Mouse (Mus musculus) G1E (cell line): ENCODE data around the gene Rnf24. TPM values are rescaled to one million over a fixed set of nuclear protein-coding genes. Genes with fewer than 3 reads are reported as not detected.

Source experiments
- ATAC-seq: 2 replicates; pipeline ENCODE4 v1.8.0; 2016; ENCODE audit warnings: mild to moderate bottlenecking; ENCODE audit not compliant: insufficient number of reproducible peaks, poor library complexity, low FRiP score, severe bottlenecking; ENCODE audit errors: extremely low read depth
- DNase-seq: peaks from one replicate; pipeline ENCODE4 v3.0.0; 2012; ENCODE audit warnings: low spot score
- H3K27me3 ChIP-seq: 2 replicates; pipeline ENCODE4 v1.6.1; 2012; ENCODE audit warnings: mild to moderate bottlenecking, low read length, inconsistent platforms; ENCODE audit not compliant: insufficient read depth
- H3K36me3 ChIP-seq: replicated peaks from 2 replicates; pipeline ENCODE3; 2012; ENCODE audit warnings: mild to moderate bottlenecking, inconsistent platforms
- H3K4me1 ChIP-seq: 2 replicates; pipeline ENCODE4 v1.6.1; 2012; ENCODE audit warnings: low read depth, low read length, inconsistent platforms, mixed read lengths; ENCODE audit not compliant: insufficient read depth
- H3K4me3 ChIP-seq: 2 replicates; pipeline ENCODE4 v1.5.1; 2012; ENCODE audit warnings: low read depth, mild to moderate bottlenecking, inconsistent platforms, low read length, moderate library complexity, mixed read lengths
- H3K9me3 ChIP-seq: replicated peaks from 2 replicates; pipeline ENCODE4 v1.6.1; 2012; ENCODE audit warnings: inconsistent platforms
- CTCF ChIP-seq: IDR thresholded peaks from 2 replicates; pipeline ENCODE4 v1.5.1; 2012; ENCODE audit warnings: low read depth, low read length, inconsistent platforms, mixed read lengths
- GATA1 ChIP-seq: IDR thresholded peaks from 2 replicates; pipeline ENCODE4 v1.6.1; 2012; ENCODE audit warnings: borderline replicate concordance, low read length, inconsistent platforms, mixed read lengths
- GATA2 ChIP-seq: IDR thresholded peaks from 2 replicates; pipeline ENCODE4 v1.6.1; 2012; ENCODE audit warnings: low read depth, low read length, inconsistent platforms, borderline replicate concordance
- POLR2AphosphoS5 ChIP-seq: IDR thresholded peaks from 2 replicates; pipeline ENCODE4 v1.6.1; 2012; ENCODE audit warnings: low read depth, low read length, inconsistent platforms; ENCODE audit not compliant: insufficient replicate concordance
- TAL1 ChIP-seq: conservative IDR thresholded peaks from 2 replicates; pipeline ENCODE4 v1.6.1; 2012; ENCODE audit warnings: low read depth, low read length, inconsistent platforms, mixed read lengths
- polyA plus RNA-seq: library from polyadenylated mRNA; stranded (reverse); fragments of >175 nt; gene quantifications from 2 replicates; pipeline ENCODE4 v1.2.3, GENCODE M21; 2012
- total RNA-seq, 2 experiments: library from RNA; stranded (forward) in 1 of 2; stranded (reverse) in 1 of 2; fragments of 200-1000 nt in 1 of 2; fragments of >200 nt in 1 of 2; fragmentation: Nextera tagmentation in 1 of 2; gene quantifications; 2 replicates each; pipeline ENCODE4 v1.2.3; 2014 to 2017

Gene Rnf24
- total and polyA plus RNA-seq, 3 experiments = 0.44 to 1.8 (median 1.2) TPM

GRCm38 (mm10) chr2:131370828-131371227, 18.1 kb upstream of the Rnf24 start:
- ATAC-seq (no peak), DNase-seq (no peak)
- Histone ChIP-seq H3K9me3 (no peaks in the 10 kb centered on the region), H3K4me3 (no peak overlapping the region), H3K27me3 (peaks cover 10% of the 10 kb centered on the region; the same call in 1 of the 2 replicates), H3K4me1 (no peaks in the 10 kb centered on the region), H3K36me3 (no peaks in the 10 kb centered on the region)
- TF ChIP-seq GATA2 = no peak
- TF ChIP-seq TAL1 = no peak
- no peak for TF ChIP-seq CTCF
- no peak for TF ChIP-seq POLR2AphosphoS5
- TF ChIP-seq GATA1 = no peak

DNA sequence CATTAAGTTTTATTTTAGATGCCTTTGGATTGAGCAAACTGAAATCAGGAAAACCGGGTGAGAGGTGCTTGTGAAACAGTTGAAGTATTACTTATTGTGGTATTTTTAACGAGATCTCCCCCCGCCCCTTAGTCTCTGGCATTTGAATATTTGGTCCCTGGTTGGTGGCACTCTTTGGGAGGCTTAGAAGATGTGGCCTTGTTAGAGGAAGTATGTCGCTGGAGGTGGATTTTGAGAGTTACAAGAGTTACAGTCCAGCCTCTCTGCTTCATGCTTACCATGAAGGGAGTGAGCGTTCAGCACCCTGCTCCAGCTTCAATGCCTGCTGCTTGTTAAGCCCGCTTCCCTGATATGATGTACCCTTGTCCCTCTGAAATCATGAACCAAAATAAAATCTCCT, 12.0 kb upstream of the Rnf24 start:
- H3K36me3 ChIP-seq = no peaks in the 10 kb centered on the region
- TF ChIP-seq CTCF (no peak), POLR2AphosphoS5 (no peak), GATA2 (no peak), GATA1 (no peak), TAL1 (no peak)
- no peaks in the 10 kb centered on the region for H3K4me1 ChIP-seq
- H3K9me3 ChIP-seq = no peaks in the 10 kb centered on the region
- DNase-seq (no peak), ATAC-seq (no peak)
- H3K4me3 ChIP-seq = no peak overlapping the region
- peaks cover 19% of the 10 kb centered on the region for H3K27me3 ChIP-seq

GRCm38 (mm10) chr2:131358481-131358880, 5.8 kb upstream of the Rnf24 start:
- TF ChIP-seq GATA2 = no peak
- no peak for TF ChIP-seq GATA1
- TF ChIP-seq TAL1 = no peak
- TF ChIP-seq CTCF = no peak
- no peak for TF ChIP-seq POLR2AphosphoS5
- Histone ChIP-seq H3K4me3 (no peak overlapping the region), H3K36me3 (no peaks in the 10 kb centered on the region), H3K9me3 (no peaks in the 10 kb centered on the region), H3K4me1 (peaks cover 3% of the 10 kb centered on the region), H3K27me3 (peaks cover 18% of the 10 kb centered on the region)
- DNase-seq (no peak), ATAC-seq (no peak)

DNA sequence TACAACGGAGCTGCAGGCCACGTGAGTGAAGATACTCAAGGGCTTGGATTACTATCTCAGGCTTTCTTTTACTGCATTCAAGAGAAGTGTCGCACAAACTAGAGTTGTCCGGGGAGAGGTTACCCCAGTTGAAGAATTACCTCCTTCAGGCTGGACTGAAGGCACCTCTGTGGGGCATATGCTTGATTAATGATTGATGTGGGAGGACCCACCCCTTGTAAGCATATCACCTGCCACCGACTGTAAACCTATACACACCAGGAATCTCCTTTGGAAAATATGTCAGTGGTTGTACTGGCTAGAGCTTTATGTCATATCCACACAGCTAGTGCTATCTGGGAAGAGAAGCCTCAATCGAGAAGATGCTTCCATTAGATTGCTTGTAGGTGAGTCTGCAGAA, 1.4 kb upstream of the Rnf24 start:
- H3K36me3 ChIP-seq = no peaks in the 10 kb centered on the region
- DNase-seq (no peak), ATAC-seq (no peak)
- H3K4me3 ChIP-seq = no peak overlapping the region
- H3K9me3 ChIP-seq = no peaks in the 10 kb centered on the region
- peaks cover 18% of the 10 kb centered on the region for H3K27me3 ChIP-seq
- peaks cover 16% of the 10 kb centered on the region for H3K4me1 ChIP-seq
- TF ChIP-seq GATA2 (no peak), GATA1 (no peak), TAL1 (no peak), POLR2AphosphoS5 (no peak), CTCF (no peak)

DNA sequence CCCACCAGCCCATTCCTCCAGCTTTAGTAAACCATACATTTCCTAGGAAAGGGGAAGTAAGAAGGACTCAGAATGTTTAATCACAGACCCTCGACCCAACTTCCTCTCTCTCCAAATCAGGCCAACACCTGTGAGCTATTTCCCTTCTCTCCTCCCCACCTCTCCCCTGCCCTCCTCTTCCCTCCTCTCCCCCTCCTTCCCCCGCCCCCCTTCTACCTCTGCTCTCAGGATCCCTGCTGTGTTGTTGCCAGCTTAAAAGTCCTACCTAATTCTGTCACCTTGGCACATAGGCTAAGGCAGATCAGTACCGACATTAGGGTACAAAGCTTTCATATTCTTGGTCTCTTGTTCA, 848 bp upstream of the Rnf24 start:
- DNase-seq = peak; percentile 23
- Histone ChIP-seq H3K9me3 (no peaks in the 10 kb centered on the region), H3K4me1 (peaks cover 16% of the 10 kb centered on the region), H3K27me3 (peaks cover 21% of the 10 kb centered on the region), H3K4me3 (no peak overlapping the region; the same call in 1 of the 2 replicates), H3K36me3 (no peaks in the 10 kb centered on the region)
- ATAC-seq = no peak
- no peak for TF ChIP-seq TAL1

DNA sequence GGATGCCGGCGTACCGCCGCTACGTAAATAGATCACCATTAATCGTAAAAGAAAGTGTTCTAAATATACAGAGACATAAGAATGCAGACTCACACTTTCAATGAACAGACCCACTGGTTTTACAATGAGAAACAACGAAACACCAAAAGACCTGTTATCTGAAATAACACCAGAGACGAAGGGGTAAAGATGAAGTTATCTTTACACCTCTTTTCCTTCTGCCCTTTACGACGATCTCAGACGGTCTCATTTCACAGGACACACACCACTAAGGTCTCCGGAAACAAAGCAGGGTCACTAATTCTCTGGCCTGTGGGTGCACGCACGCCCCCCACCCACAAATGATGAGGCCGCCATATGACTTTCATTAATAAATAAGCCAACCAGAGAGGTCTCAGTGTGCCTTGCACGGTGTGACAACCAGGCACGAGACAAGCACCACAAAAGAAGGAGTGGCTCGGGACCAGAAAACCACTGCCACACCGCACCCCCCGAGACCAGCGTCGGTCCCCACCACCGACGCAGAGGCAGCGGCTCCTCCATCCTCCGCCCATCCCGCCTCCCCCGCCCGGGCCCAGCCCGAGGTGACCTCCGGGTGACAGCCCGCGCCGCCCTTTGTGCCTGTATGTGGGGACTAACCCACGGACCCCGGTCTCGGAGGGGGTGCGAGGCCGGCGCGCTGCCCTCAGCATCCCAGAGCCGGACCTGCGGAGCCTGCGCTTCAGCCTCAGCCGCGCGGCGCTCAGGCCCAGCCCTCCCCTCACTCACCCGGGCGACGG, 535 bp downstream of the Rnf24 start:
- H3K4me1 ChIP-seq = peaks cover 16% of the 10 kb centered on the region

More for the DNA sequence above, 535 bp downstream of the Rnf24 start:
- no peak for TF ChIP-seq GATA1
- no peak for TF ChIP-seq POLR2AphosphoS5
- TF ChIP-seq CTCF = no peak
- no peak for TF ChIP-seq TAL1
- no peak for TF ChIP-seq GATA2
- Histone ChIP-seq H3K36me3 (no peaks in the 10 kb centered on the region), H3K4me3 (peak overlapping the region; percentile 82), H3K27me3 (peaks cover 27% of the 10 kb centered on the region), H3K9me3 (no peaks in the 10 kb centered on the region)
- DNase-seq (peak; percentile 47), ATAC-seq (no peak)
